Mouse (Mus musculus) adrenal gland (tissue): ENCODE results near the gene Itga1.

ENCODE experiments used
- intact Hi-C: fragments of 180-260 bp; cut with DNase I; formaldehyde crosslinking; loops from one replicate; pipeline ENCODE4 v1.15.1; 2025

Gene Itga1

GRCm38 (mm10) chr13:115002155-115002554 is 99.6 kb downstream of the Itga1 start:
- intact Hi-C loops: no loop called here

GRCm38 (mm10) chr13:114999582-114999981 is 102.2 kb downstream of the Itga1 start:
- intact Hi-C loops: no loop called here

GRCm38 (mm10) chr13:114998100-114998499 is 103.7 kb downstream of the Itga1 start:
- intact Hi-C loops: no loop called here

- intact Hi-C loops: no loop called here
Measured at GRCm38 (mm10) chr13:114992260-114993014, 109.3 kb downstream of the Itga1 start.

DNA sequence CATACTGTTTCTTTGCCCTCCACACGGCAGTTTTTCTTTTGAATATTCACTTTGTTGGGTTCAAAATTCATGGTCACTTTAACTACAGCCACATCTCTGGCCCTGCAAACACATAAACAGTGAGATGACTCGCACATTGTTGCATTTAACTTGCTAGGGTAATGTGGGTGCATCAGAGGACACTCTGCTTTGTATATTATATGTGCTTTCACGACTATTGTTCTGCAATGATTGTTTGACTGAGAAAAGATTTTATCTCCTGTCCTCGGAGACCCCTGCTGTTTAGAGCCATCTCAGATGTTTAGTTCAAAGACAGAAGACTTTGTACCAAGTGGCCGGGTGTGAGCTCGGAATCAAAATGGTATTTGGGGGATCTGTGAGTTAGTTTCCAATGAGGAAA is 114.1 kb downstream of the Itga1 start:
- intact Hi-C loops: loop anchor here (5.0 to 10.0 kb wide), 2 partner anchors 117 to 235 kb away; partner anchors contain the start of genes Gm49395 and Itga1

- intact Hi-C loops: loop anchor here (5.0 to 10.0 kb wide), 2 partner anchors 118 to 235 kb away; partner anchors contain the start of genes Gm49395 and Itga1
Measured at GRCm38 (mm10) chr13:114987161-114987560, 114.6 kb downstream of the Itga1 start.

GRCm38 (mm10) chr13:114984658-114985057 is 117.1 kb downstream of the Itga1 start:
- intact Hi-C loops: loop anchor here (5.0 to 10.0 kb wide), 2 partner anchors 120 to 238 kb away; partner anchors contain the start of genes Gm49395 and Itga1

DNA sequence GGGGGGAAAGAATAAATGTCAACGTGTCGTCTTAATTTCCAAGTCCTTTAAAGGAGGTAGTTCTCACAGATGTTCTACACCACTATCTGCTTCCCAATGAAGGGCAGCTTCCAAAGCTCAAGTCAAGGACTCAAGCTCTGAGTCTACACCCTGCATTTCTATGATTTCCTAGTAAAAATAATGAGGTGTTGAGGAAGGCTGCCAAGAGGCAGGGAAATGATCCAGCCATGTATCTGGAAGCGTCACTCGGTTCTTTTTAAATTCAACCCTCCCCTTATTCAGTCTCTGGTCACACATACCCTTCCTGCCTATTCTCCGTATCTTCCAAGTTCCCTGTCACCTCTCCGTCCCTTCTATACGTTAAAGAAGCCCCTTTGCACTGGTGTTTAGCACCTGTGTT is 118.6 kb downstream of the Itga1 start:
- intact Hi-C loops: loop anchor here (10.0 kb wide), 1 partner anchor 122 kb away; the partner anchor contains the start of genes Gm49395 and Itga1

DNA sequence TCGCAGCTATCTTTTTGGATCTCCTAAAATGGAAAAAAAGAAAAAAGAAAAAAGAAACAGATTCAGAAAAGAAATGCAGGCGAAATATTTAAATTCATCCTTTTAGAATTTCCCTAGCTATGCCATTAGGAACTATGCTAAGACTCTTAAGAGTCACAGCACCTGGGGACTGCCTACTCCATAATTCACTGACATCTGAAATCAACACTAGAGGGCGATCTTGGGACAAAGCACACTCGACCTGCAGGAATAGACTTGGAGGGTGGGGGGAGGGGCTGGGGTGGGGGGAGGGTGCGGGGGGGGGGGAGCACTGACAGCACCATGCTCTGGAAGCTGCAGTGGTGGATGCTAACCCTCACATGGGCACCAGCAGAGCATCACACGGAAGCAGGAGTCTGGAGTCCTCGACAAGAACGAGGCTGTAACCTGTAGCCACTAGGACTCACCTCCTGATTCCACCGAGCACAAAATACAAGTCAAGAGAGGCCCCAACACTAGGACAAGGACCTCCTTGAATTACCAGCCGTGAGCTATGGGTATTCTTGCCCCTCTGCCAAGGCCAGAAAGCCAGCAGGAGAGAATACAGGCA is 120.8 kb downstream of the Itga1 start:
- intact Hi-C loops: loop anchor here (10.0 kb wide), 1 partner anchor 124 kb away; the partner anchor contains the start of genes Gm49395 and Itga1

DNA sequence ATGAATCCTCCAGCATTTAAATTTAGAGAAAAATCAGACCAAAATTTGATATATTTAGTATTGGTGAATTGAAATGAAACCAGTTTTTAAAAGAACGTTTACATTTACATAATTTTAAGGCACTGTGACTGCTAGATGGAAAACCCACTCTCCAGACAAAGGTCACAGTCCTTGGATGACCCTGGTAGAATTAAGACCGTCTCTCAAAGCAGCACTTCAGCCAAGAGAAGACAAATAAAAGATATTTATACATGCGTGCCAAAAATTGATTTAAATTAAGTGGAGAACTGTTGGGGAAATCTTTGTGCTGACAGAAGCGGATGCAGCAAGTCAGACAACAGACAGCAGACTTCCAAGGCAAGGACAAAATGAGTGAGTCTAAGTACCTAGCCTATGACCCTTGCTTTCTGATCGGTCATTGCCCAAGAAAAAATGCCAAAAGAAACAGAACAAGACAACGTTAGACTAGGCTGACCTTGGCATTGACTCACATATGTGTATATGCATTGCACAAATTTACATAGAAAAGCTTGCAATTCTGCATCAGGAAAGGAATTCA is 127.2 kb downstream of the Itga1 start:
- intact Hi-C loops: no loop called here

DNA sequence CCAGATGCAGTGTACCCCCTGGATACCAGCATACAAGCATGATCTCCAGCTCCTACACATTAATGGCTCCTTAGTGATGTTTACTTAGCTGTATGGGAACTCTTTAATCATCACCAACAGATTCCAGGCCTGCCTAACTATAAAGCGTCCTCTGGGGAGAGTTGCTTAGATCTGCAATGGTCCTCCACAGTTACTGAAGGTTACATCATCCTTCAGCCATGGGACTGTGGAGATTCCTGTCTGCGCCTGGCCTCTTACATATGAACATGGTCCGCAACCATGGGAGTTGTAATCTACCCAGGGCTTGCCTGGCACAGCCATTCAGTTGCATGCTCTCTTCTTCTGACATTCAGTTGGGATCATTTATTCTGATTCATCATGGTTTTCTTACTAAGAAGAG is 129.9 kb downstream of the Itga1 start:
- intact Hi-C loops: no loop called here

DNA sequence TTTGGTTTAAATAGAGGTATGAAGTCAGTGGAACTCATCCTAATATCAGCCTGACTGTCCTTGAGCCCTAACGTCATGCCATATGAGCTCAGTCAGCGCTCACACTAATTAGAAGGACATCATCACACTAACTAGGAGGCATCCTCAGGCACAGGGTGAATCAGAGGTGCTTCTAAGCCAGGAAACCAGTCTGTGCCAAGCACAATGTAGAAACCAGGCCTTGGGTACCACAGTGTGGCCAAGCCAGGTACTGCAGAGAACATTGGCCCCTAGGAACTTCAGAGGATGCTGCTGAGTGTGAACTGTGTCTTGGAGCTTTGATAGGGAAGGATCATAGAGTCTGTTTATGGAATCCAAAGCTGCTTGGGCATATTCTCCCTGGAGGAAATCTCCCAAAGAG is 137.5 kb downstream of the Itga1 start:
- intact Hi-C loops: loop anchor here (2.0 kb wide), 1 partner anchor 133 kb away; no protein-coding TSS in a partner anchor

- intact Hi-C loops: no loop called here
Measured at GRCm38 (mm10) chr13:114954516-114954915, 147.2 kb downstream of the Itga1 start.

GRCm38 (mm10) chr13:114933541-114933940 is 168.2 kb downstream of the Itga1 start:
- intact Hi-C loops: no loop called here

DNA sequence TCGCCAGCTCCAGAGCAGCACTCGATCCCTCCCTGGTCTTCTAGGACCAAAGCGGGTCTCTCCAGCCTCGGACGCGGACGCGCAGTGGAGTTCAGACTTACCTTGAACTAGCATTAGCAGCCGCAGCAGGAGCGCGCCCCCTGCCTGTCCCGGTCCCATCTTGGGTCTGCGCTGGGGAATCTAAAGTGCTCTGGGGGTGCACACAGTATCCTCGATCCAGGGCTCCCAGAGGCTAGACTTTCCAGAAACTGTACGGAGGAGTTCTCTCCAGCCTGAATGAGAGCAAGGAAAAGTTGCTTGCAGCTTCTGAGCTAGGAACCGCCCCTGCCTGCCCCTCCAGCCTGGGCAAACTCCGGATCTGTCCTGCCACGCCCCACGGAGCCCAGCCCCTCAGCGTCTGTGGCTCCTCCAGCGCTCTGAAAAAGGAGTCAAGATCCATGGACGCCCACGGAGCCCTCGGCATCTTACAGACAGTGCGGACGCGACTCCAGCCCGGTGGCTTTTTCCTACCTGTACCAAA is 169.9 kb downstream of the Itga1 start, which contains the start of gene Itga2:
Gene Itga2 (minus strand): TSS at position 326 of the 520 bp plus-strand sequence.
- intact Hi-C loops: loop anchor here (1.0 kb wide), 1 partner anchor 97 kb away; no protein-coding TSS in a partner anchor

- intact Hi-C loops: loop anchor here (1.0 kb wide), 1 partner anchor 96 kb away; no protein-coding TSS in a partner anchor
Measured at GRCm38 (mm10) chr13:114930996-114931649, 170.6 kb downstream of the Itga1 start.

DNA sequence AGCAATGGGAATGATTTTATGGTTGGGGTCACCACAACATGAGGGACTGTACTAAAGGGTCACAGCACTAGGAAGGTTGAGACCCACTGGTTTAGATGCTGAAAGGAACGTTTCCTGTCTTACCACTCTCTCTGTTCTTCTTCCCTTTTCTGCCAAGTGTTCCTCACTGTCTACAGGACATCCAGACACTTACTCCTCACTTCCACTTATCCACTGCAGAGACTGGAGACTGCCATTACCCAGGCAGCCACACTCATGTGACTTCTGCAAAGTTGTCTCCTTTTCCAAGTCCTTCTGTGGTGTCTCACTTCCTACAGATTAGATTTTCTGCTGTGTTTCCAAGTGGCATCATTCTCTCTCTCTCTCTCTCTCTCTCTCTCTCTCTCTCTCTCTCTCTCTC is 177.0 kb downstream of the Itga1 start:
- intact Hi-C loops: no loop called here

GRCm38 (mm10) chr13:114923331-114923730 is 178.4 kb downstream of the Itga1 start:
- intact Hi-C loops: no loop called here

- intact Hi-C loops: no loop called here
Measured at GRCm38 (mm10) chr13:114915767-114916166, 186.0 kb downstream of the Itga1 start.

- intact Hi-C loops: no loop called here
Measured at GRCm38 (mm10) chr13:114914963-114915362, 186.8 kb downstream of the Itga1 start.

GRCm38 (mm10) chr13:114914559-114914958 is 187.2 kb downstream of the Itga1 start:
- intact Hi-C loops: no loop called here
